Mouse (Mus musculus) liver, adult 2 months (tissue): Measurements from ENCODE around the gene Hpse2.

Experiments
- CTCF ChIP-seq: fragments of 200-500 bp; IDR thresholded peaks from 2 replicates; pipeline ENCODE4 v1.5.1; 2011; ENCODE audit warnings: low read depth, low read length, control low read depth
- POLR2A ChIP-seq: fragments of 200-500 bp; IDR thresholded peaks from 2 replicates; pipeline ENCODE4 v1.6.1; 2011; ENCODE audit warnings: low read length, control low read depth; ENCODE audit not compliant: insufficient read depth; ENCODE audit errors: extremely low read depth

DNA sequence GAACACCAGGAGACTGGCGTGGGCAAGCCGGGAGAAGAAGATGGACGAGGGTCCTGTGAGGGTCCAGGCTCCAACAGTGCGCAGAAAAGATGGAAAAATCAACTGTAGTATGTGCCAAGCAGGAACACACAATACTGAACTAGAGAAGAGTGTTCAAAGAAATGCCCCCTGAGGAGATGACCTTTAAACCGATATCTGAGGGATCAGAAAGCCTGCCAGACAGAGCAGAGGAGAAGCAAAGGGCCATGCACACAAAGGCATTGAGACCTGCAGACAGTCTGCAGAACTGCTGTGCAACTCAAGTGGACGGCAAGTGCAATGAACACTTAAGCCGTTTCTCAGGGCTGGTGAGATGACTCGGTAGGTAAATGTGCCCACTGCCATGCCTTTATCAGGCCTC, 620.8 kb downstream of the Hpse2 start:
- no peak for TF ChIP-seq CTCF
- TF ChIP-seq POLR2A = no peak
